Mouse (Mus musculus) G1E (cell line): Measurements from ENCODE around the gene Kcna2. TPM values are rescaled to one million over a fixed set of nuclear protein-coding genes. Genes with fewer than 3 reads are reported as not detected.
A peak's percentile ranks its signal among the peaks of the same experiment; 100 is the strongest.

Experiments
- ATAC-seq: 2 replicates; pipeline ENCODE4 v1.8.0; 2016; ENCODE audit warnings: mild to moderate bottlenecking; ENCODE audit not compliant: insufficient number of reproducible peaks, poor library complexity, low FRiP score, severe bottlenecking; ENCODE audit errors: extremely low read depth
- DNase-seq: peaks from one replicate; pipeline ENCODE4 v3.0.0; 2012; ENCODE audit warnings: low spot score
- H3K27me3 ChIP-seq: 2 replicates; pipeline ENCODE4 v1.6.1; 2012; ENCODE audit warnings: mild to moderate bottlenecking, low read length, inconsistent platforms; ENCODE audit not compliant: insufficient read depth
- H3K36me3 ChIP-seq: replicated peaks from 2 replicates; pipeline ENCODE3; 2012; ENCODE audit warnings: mild to moderate bottlenecking, inconsistent platforms
- H3K4me1 ChIP-seq: 2 replicates; pipeline ENCODE4 v1.6.1; 2012; ENCODE audit warnings: low read depth, low read length, inconsistent platforms, mixed read lengths; ENCODE audit not compliant: insufficient read depth
- H3K4me3 ChIP-seq: 2 replicates; pipeline ENCODE4 v1.5.1; 2012; ENCODE audit warnings: low read depth, mild to moderate bottlenecking, inconsistent platforms, low read length, moderate library complexity, mixed read lengths
- H3K9me3 ChIP-seq: replicated peaks from 2 replicates; pipeline ENCODE4 v1.6.1; 2012; ENCODE audit warnings: inconsistent platforms
- CTCF ChIP-seq: IDR thresholded peaks from 2 replicates; pipeline ENCODE4 v1.5.1; 2012; ENCODE audit warnings: low read depth, low read length, inconsistent platforms, mixed read lengths
- GATA1 ChIP-seq: IDR thresholded peaks from 2 replicates; pipeline ENCODE4 v1.6.1; 2012; ENCODE audit warnings: borderline replicate concordance, low read length, inconsistent platforms, mixed read lengths
- GATA2 ChIP-seq: IDR thresholded peaks from 2 replicates; pipeline ENCODE4 v1.6.1; 2012; ENCODE audit warnings: low read depth, low read length, inconsistent platforms, borderline replicate concordance
- POLR2AphosphoS5 ChIP-seq: IDR thresholded peaks from 2 replicates; pipeline ENCODE4 v1.6.1; 2012; ENCODE audit warnings: low read depth, low read length, inconsistent platforms; ENCODE audit not compliant: insufficient replicate concordance
- TAL1 ChIP-seq: conservative IDR thresholded peaks from 2 replicates; pipeline ENCODE4 v1.6.1; 2012; ENCODE audit warnings: low read depth, low read length, inconsistent platforms, mixed read lengths
- polyA plus RNA-seq: library from polyadenylated mRNA; stranded (reverse); fragments of >175 nt; gene quantifications from 2 replicates; pipeline ENCODE4 v1.2.3, GENCODE M21; 2012
- total RNA-seq, 2 experiments: library from RNA; stranded (forward) in 1 of 2; stranded (reverse) in 1 of 2; fragments of 200-1000 nt in 1 of 2; fragments of >200 nt in 1 of 2; fragmentation: Nextera tagmentation in 1 of 2; gene quantifications; 2 replicates each; pipeline ENCODE4 v1.2.3; 2014 to 2017

The Kcna2 gene
- total and polyA plus RNA-seq, 3 experiments = 0.11 TPM; not detected in 2

DNA sequence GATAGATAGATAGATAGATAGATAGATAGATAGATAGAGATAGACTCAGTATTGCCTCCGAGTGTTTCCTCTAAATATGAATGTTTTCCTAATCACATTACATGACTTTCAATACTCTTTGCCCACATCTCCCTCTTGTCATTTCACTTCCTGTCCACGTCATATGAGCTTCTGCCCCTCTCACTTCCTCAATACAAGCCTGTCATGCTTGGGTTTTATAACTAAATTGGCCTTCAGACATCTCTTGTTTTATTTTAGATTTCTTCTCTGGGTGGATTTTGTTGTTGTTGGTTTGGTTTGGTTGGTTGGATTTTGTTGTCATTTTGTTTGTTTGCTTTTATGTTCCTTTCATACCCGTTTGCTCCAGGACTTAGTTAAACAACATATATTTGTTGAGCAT, 16.4 kb upstream of the Kcna2 start:
- H3K27me3 ChIP-seq = no peaks in the 10 kb centered on the region
- no peaks in the 10 kb centered on the region for H3K9me3 ChIP-seq
- ATAC-seq = no peak
- no peak for DNase-seq
- TF ChIP-seq GATA1 = no peak
- H3K36me3 ChIP-seq = no peaks in the 10 kb centered on the region
- H3K4me3 ChIP-seq = no peak overlapping the region
- no peaks in the 10 kb centered on the region for H3K4me1 ChIP-seq

GRCm38 (mm10) chr3:107087410-107087809, 13.5 kb upstream of the Kcna2 start:
- no peaks in the 10 kb centered on the region for H3K36me3 ChIP-seq
- ATAC-seq = no peak
- TF ChIP-seq POLR2AphosphoS5 = no peak
- no peak for TF ChIP-seq TAL1
- TF ChIP-seq GATA1 = no peak
- TF ChIP-seq GATA2 = no peak

GRCm38 (mm10) chr3:107088820-107089219, 12.1 kb upstream of the Kcna2 start:
- ATAC-seq (no peak), DNase-seq (no peak)
- TF ChIP-seq GATA1 (no peak), TAL1 (no peak), CTCF (no peak), POLR2AphosphoS5 (no peak), GATA2 (no peak)
- no peaks in the 10 kb centered on the region for H3K4me1 ChIP-seq
- H3K4me3 ChIP-seq = no peak overlapping the region
- H3K27me3 ChIP-seq = no peaks in the 10 kb centered on the region
- H3K9me3 ChIP-seq = no peaks in the 10 kb centered on the region
- H3K36me3 ChIP-seq = no peaks in the 10 kb centered on the region

More at GRCm38 (mm10) chr3:107087410-107087809, 13.5 kb upstream of the Kcna2 start:
- DNase-seq = no peak
- Histone ChIP-seq H3K9me3 (no peaks in the 10 kb centered on the region), H3K4me1 (no peaks in the 10 kb centered on the region), H3K4me3 (no peak overlapping the region), H3K27me3 (no peaks in the 10 kb centered on the region)

GRCm38 (mm10) chr3:107089475-107089874, 11.5 kb upstream of the Kcna2 start:
- no peak for TF ChIP-seq POLR2AphosphoS5
- no peak for TF ChIP-seq TAL1
- no peak for TF ChIP-seq GATA2
- no peak for TF ChIP-seq CTCF
- TF ChIP-seq GATA1 = no peak
- no peaks in the 10 kb centered on the region for H3K27me3 ChIP-seq
- H3K36me3 ChIP-seq = no peaks in the 10 kb centered on the region
- H3K9me3 ChIP-seq = no peaks in the 10 kb centered on the region
- no peak overlapping the region for H3K4me3 ChIP-seq
- DNase-seq (no peak), ATAC-seq (no peak)
- H3K4me1 ChIP-seq = no peaks in the 10 kb centered on the region

- no peaks in the 10 kb centered on the region for H3K4me1 ChIP-seq
- DNase-seq (no peak), ATAC-seq (no peak)
- H3K9me3 ChIP-seq = no peaks in the 10 kb centered on the region
- no peak overlapping the region for H3K4me3 ChIP-seq
- TF ChIP-seq CTCF = no peak
- no peak for TF ChIP-seq POLR2AphosphoS5
- TF ChIP-seq GATA2 = no peak
- TF ChIP-seq TAL1 = no peak
- TF ChIP-seq GATA1 = no peak
- no peaks in the 10 kb centered on the region for H3K36me3 ChIP-seq
- no peaks in the 10 kb centered on the region for H3K27me3 ChIP-seq
Measured at GRCm38 (mm10) chr3:107090001-107090400, 10.9 kb upstream of the Kcna2 start.

DNA sequence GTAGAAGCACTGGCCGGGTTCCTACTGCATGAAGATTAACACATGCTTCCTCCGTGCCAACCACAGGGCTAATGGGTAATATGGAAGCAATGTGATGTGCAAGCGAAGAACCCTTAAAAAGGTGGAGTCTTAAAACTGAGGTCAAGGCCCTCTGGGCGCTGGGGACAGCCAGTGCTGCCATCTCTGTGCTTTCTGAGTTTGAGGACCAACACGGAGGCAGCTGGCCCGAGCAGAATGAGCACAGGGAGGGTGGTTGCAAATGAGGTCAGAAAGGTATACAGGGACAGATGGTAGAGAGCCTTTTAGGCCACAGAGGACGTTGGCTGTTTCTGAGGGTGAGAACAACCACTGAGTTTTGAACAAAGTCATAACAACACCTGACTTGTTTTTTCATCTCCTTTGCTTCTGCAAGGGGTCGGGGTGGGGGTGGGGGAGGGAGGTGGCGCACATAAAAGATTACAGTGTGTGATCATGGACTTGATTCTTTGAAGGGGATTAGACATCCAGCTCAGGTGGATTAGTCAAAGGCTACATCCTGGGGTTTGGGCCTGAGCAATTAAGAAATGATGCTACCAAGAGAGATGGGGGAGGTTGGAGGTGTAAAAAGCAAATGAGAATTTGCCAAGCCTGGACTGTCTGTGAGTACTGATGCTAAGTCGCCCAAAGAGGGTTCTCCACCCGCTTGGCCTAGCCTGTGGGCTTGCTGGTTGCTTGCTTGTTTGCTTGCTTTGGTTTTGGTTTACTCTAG, 10.4 kb upstream of the Kcna2 start:
- H3K36me3 ChIP-seq = no peaks in the 10 kb centered on the region
- ATAC-seq (no peak), DNase-seq (no peak)

GRCm38 (mm10) chr3:107094028-107094427, 6.9 kb upstream of the Kcna2 start:
- Histone ChIP-seq H3K4me3 (no peak overlapping the region), H3K9me3 (no peaks in the 10 kb centered on the region), H3K36me3 (no peaks in the 10 kb centered on the region), H3K27me3 (no peaks in the 10 kb centered on the region), H3K4me1 (no peaks in the 10 kb centered on the region)
- DNase-seq = peak; percentile 18
- peak; percentile 67 for TF ChIP-seq CTCF
- no peak for TF ChIP-seq TAL1
- ATAC-seq = no peak; the same call in 1 of the 2 replicates

More for the DNA sequence above, 10.4 kb upstream of the Kcna2 start:
- H3K4me1 ChIP-seq = no peaks in the 10 kb centered on the region
- H3K9me3 ChIP-seq = no peaks in the 10 kb centered on the region
- TF ChIP-seq TAL1 = no peak
- TF ChIP-seq GATA1 = no peak
- TF ChIP-seq GATA2 = no peak
- TF ChIP-seq POLR2AphosphoS5 = no peak
- TF ChIP-seq CTCF = no peak
- no peaks in the 10 kb centered on the region for H3K27me3 ChIP-seq
- no peak overlapping the region for H3K4me3 ChIP-seq
